Mouse (Mus musculus) intestine, postnatal 0 days (tissue): ENCODE results near the gene Slc30a9. TPM values are rescaled to one million over a fixed set of nuclear protein-coding genes. Genes with fewer than 3 reads are reported as not detected.
A peak's percentile ranks its signal among the peaks of the same experiment; 100 is the strongest.

Experiments
- ATAC-seq: fragments of 200-750 bp; cut with Nextera tagmentation; 2 replicates; pipeline ENCODE4 v1.8.0; 2017; ENCODE audit warnings: mild to moderate bottlenecking, moderate TSS enrichment, moderate library complexity
- H3K27ac ChIP-seq: fragments of 300-500 bp; sonication (generic); 2 replicates; pipeline ENCODE4 v1.5.1; 2014; ENCODE audit warnings: mild to moderate bottlenecking, low read depth, low read length, moderate library complexity
- H3K27me3 ChIP-seq: fragments of 300-500 bp; sonication (generic); replicated peaks from 2 replicates; pipeline ENCODE4 v1.6.1; 2014; ENCODE audit warnings: low read length, mixed read lengths; ENCODE audit not compliant: control insufficient read depth, insufficient read depth
- H3K36me3 ChIP-seq: fragments of 300-500 bp; sonication (generic); 2 replicates; pipeline ENCODE4 v1.6.1; 2014; ENCODE audit warnings: mild to moderate bottlenecking, moderate library complexity; ENCODE audit not compliant: control insufficient read depth, insufficient read depth
- H3K4me1 ChIP-seq: fragments of 300-500 bp; sonication (generic); replicated peaks from 2 replicates; pipeline ENCODE4 v1.6.1; 2014; ENCODE audit warnings: antibody characterized with exemption, low read length, mixed read lengths; ENCODE audit not compliant: control insufficient read depth, insufficient read depth
- H3K4me2 ChIP-seq: fragments of 300-500 bp; sonication (generic); replicated peaks from 2 replicates; pipeline ENCODE4 v1.6.1; 2014; ENCODE audit warnings: low read depth, mild to moderate bottlenecking, moderate library complexity
- H3K4me3 ChIP-seq: fragments of 300-500 bp; sonication (generic); 2 replicates; pipeline ENCODE4 v1.5.1; 2014; ENCODE audit warnings: low read depth, low read length
- H3K9ac ChIP-seq: fragments of 300-500 bp; sonication (generic); 2 replicates; pipeline ENCODE4 v1.6.1; 2014; ENCODE audit warnings: mild to moderate bottlenecking, low read depth, low read length
- H3K9me3 ChIP-seq: fragments of 300-500 bp; sonication (generic); 2 replicates; pipeline ENCODE4 v1.6.1; 2016; ENCODE audit warnings: mixed run types; ENCODE audit not compliant: control insufficient read depth
- CTCF ChIP-seq: sonication (generic); IDR thresholded peaks from 2 replicates; pipeline ENCODE4 v1.5.1; 2016; ENCODE audit warnings: low read depth, mild to moderate bottlenecking, control low read depth, antibody characterized with exemption, moderate library complexity
- WGBS: fragments of 180-500 bp; shearing (Covaris S2); extraction: QIAGEN DNeasy Blood & Tissue Kit; methylation state at CpG from one replicate; pipeline ENCODE4 v1.1.7; 2014; 5-methylcytosine and 5-hydroxymethylcytosine counted together
- polyA plus RNA-seq: library from polyadenylated mRNA; unstranded; fragments of >200 nt; fragmentation: Nextera tagmentation; extraction: Ambion mirVana; gene quantifications from 2 replicates; pipeline ENCODE4 v1.2.1, GENCODE M21; 2015

The Slc30a9 gene
- polyA plus RNA-seq, 1 experiment from 2014 or later: 74.1 TPM

DNA sequence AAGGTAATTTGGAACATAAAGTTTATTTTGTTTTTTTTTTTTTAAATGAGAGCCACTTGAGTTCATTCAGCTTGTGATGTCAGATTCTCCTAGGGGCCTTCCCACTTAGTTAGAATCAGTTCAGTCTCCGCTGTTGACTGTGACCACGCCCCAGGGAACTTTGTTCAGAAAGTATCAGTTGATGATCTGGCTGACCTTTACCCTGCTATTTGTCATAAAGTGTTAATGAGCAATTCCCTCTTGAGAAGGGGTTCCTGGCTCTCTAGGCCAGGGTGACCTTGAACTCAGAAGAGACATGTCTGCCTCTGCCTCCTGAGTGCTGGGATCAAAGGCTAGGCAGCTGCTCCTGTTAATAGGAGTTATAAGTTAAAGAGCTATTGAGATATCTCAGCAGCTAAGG is 40.3 kb downstream of the Slc30a9 start:
- H3K27me3 ChIP-seq: no peaks in the 10 kb centered on the region
- peak; percentile 93 for ATAC-seq
- H3K36me3 ChIP-seq: peaks cover 69% of the 10 kb centered on the region
- no peak overlapping the region for H3K4me2 ChIP-seq
- no peaks in the 10 kb centered on the region for H3K9me3 ChIP-seq
- 55% methylated on average over 2 of the region's 2 CpGs for WGBS
- no peaks in the 10 kb centered on the region for H3K4me1 ChIP-seq
- H3K9ac ChIP-seq: no peak overlapping the region
- no peak overlapping the region for H3K4me3 ChIP-seq
- no peak for TF ChIP-seq CTCF
- peak overlapping the region; percentile 22; the same call in 1 of the 2 replicates for H3K27ac ChIP-seq

DNA sequence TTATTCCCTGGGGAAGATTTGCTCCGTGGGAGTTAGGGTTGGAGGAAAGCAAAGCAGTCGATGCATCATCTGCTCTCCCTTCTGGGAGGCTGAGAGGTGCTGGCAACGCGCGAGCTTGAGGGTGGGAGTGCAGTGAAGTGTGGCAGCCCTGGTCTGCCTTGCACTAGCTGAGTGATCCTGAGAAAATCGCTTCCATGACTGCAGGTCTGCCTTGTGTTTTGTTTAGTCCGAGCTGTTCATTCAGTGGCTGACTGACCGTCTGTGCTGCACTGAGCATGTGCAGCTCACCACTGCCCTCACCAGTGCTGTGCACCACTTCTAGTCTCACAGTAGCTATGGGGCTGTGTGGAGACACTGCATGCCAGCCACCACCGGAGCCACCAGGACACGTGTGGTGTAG is 42.2 kb downstream of the Slc30a9 start:
- ATAC-seq: no peak

DNA sequence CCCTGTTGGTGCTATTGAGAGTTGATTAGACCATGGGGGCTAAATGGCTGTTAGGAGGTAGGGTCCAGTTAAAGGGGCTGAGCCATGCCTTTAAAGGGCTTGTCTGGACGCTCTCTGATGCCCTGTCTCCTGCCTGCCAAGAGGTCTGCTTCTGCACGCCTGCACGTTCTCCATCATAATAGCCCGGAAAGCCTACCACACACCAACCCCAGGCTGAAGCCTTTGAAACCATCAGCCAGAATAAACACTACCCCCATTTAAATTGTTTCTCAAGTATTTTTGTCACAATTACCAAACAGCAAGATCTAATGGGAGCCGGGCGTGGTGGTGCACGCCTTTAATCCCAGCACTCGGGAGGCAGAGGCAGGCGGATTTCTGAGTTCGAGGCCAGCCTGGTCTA is 55.6 kb downstream of the Slc30a9 start:
- Histone ChIP-seq H3K27me3 (no peaks in the 10 kb centered on the region), H3K36me3 (no peaks in the 10 kb centered on the region), H3K4me3 (no peak overlapping the region), H3K9ac (no peak overlapping the region), H3K4me2 (no peak overlapping the region), H3K27ac (no peak overlapping the region), H3K9me3 (no peaks in the 10 kb centered on the region), H3K4me1 (no peaks in the 10 kb centered on the region)
- TF ChIP-seq CTCF: no peak
- ATAC-seq: no peak
- 94% methylated on average over 10 of the region's 10 CpGs for WGBS

More for the DNA sequence above, 42.2 kb downstream of the Slc30a9 start:
- TF ChIP-seq CTCF: no peak
- peaks cover 62% of the 10 kb centered on the region for H3K36me3 ChIP-seq
- H3K4me2 ChIP-seq: no peak overlapping the region
- no peak overlapping the region for H3K4me3 ChIP-seq
- no peaks in the 10 kb centered on the region for H3K9me3 ChIP-seq
- no peak overlapping the region for H3K27ac ChIP-seq
- no peaks in the 10 kb centered on the region for H3K27me3 ChIP-seq
- H3K4me1 ChIP-seq: no peaks in the 10 kb centered on the region
- no peak overlapping the region for H3K9ac ChIP-seq
- 79% methylated on average over 10 of the region's 10 CpGs for WGBS

DNA sequence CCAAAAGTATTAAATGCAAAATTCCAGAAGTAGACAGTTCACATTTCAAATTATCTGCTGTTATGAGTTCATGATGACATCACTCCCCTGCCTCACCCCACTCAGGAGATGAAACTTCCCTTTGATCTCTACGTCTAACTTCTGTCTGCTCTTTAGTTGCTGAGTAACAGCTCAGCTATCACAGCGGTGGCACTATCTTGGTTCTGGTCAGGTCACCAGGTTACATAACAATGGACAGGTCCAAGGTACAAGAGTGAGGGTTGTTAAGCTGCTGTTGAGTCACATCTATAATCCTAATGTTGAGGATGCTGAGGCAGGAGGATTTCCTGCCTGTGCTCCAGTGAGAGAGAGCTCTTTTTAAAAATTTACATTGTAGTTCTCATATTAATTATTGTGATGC is 56.2 kb downstream of the Slc30a9 start:
- ATAC-seq: peak; percentile 96
- H3K27ac ChIP-seq: no peak overlapping the region
- WGBS: 37% methylated on average over 2 of the region's 2 CpGs
- no peaks in the 10 kb centered on the region for H3K4me1 ChIP-seq
- H3K36me3 ChIP-seq: no peaks in the 10 kb centered on the region
- no peak overlapping the region for H3K4me2 ChIP-seq
- H3K9ac ChIP-seq: no peak overlapping the region
- no peaks in the 10 kb centered on the region for H3K27me3 ChIP-seq
- TF ChIP-seq CTCF: no peak
- H3K4me3 ChIP-seq: no peak overlapping the region
- H3K9me3 ChIP-seq: no peaks in the 10 kb centered on the region

DNA sequence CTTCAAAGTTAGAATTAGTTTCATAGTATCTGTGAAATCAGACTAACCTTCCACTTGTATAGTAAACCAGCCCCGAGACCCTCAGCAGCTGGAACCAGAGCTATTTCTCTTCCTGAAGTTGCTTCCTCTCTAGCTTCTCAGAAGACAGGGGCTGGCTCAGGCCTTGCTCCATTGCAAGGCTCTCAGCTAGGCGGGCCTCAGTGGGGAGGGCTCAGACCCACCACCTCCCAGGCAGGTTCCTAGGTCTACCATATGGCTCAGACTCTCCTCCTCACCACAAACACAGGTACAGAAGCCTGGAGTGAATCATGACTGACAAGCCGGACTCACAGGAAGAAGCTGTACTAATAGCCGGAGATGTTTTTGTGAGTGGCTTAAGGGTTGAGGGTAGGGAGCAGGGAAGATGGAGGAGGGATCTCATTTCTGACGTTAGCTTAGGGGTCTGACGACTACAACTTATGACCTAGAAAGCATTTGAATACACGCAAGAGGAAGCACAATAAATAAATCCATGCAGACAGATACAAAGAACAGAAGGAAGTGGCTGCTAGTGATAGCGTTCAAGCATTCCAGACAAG is 70.4 kb downstream of the Slc30a9 start:
- ATAC-seq: no peak
- H3K9me3 ChIP-seq: no peaks in the 10 kb centered on the region
- H3K27me3 ChIP-seq: no peaks in the 10 kb centered on the region
- TF ChIP-seq CTCF: no peak
- no peak overlapping the region for H3K9ac ChIP-seq
- H3K4me2 ChIP-seq: no peak overlapping the region
- H3K27ac ChIP-seq: no peak overlapping the region
- no peaks in the 10 kb centered on the region for H3K4me1 ChIP-seq
- 60% methylated on average over 8 of the region's 8 CpGs for WGBS
- no peak overlapping the region for H3K4me3 ChIP-seq
- no peaks in the 10 kb centered on the region for H3K36me3 ChIP-seq

DNA sequence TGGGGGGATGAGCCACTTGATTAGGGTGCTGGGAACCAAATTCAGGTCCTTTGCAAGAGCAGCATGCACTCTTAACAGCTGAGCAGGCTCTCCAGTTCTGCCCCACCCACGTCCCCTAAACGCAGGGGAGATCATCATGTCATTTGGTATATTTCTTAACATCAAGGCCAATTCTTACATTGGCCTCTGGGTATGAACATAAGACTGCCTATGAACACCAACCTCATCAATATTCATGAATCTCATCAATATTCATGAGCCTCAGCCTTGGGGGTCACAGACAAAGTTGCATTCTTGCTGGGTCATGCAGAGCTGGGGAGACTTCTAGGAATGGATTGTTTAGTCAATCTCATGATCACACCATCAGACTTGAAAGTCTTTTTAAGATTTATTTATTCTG is 74.9 kb downstream of the Slc30a9 start:
- ATAC-seq: no peak
- no peak for TF ChIP-seq CTCF
- Histone ChIP-seq H3K27ac (no peak overlapping the region), H3K4me3 (no peak overlapping the region), H3K36me3 (no peaks in the 10 kb centered on the region), H3K9ac (no peak overlapping the region), H3K9me3 (no peaks in the 10 kb centered on the region), H3K27me3 (no peaks in the 10 kb centered on the region), H3K4me2 (no peak overlapping the region), H3K4me1 (no peaks in the 10 kb centered on the region)
- WGBS: 90% methylated on average over 2 of the region's 2 CpGs

DNA sequence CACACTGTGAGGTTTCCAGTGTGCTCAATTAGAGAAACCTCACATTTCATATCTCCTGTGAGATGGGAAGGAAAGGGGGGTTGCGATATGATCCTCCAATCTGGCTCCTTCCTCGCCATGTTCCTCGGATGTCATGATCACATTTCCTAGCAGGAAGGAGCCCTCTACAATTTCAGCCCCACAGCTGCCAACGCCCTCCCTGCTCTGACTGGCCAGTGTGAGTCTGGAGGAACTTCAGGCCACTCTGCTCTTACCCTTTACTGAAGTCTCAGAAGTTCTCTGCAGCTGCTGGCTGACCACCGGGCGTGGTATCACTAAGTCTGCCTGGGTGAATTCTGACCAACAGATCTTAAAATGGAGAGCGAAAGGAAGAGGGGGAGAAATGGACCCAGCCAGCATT is 75.8 kb downstream of the Slc30a9 start:
- Histone ChIP-seq H3K9me3 (no peaks in the 10 kb centered on the region), H3K36me3 (no peaks in the 10 kb centered on the region), H3K9ac (no peak overlapping the region), H3K27me3 (no peaks in the 10 kb centered on the region), H3K4me3 (no peak overlapping the region), H3K27ac (no peak overlapping the region), H3K4me1 (no peaks in the 10 kb centered on the region), H3K4me2 (no peak overlapping the region)
- ATAC-seq: no peak
- WGBS: 86% methylated on average over 7 of the region's 7 CpGs
- TF ChIP-seq CTCF: no peak
